Mouse (Mus musculus): ENCODE measurements around the gene Irf2bpl. TPM values are rescaled to one million over a fixed set of nuclear protein-coding genes. Genes with fewer than 3 reads are reported as not detected.
A peak's percentile ranks its signal among the peaks of the same experiment; 100 is the strongest.

Gene Irf2bpl
- polyA plus RNA-seq, 1 experiment from 2014 or later, result 10.0 TPM

DNA sequence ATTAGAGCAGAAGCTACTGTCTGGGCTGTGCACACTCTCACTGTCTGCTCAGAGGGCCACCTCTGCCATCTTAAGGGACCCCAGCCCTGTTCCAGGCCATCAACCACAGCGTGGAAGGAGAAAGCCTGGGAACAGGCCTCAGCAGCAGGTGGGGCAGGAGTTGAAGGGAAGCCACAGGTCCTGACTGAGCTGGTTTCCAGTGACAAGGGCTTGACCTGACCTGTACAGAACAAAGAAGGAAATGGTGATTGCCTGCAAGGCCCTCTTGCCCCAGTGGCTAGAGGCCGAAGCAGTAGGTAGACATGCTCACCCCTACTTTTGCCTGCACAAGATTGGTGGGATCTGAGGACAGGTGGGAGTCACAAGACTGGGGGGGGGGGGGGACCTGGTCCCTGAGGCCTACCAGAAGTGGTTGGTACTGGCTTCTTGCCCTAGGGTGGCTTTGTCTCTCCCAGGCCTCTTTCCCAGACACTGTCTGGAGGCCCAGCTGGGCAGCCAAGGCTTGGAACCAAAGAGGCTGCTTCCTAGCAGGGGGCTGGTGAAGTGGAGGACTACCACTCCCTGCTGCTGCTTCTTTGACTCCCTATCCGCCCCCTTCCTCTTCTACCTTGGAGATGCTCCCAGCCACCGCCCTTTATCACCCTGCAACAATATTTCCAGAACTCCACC is 12.8 kb downstream of the Irf2bpl start:
- no peak for ATAC-seq
- Histone ChIP-seq H3K27me3 (replicated peaks; ENCODE audit: control insufficient read depth, insufficient read depth, low read length) (no peaks in the 10 kb centered on the region), H3K4me3 (ENCODE audit: low read depth, low read length) (no peak overlapping the region), H3K4me2 (replicated peaks; ENCODE audit: low read depth) (no peak overlapping the region), H3K36me3 (ENCODE audit: control insufficient read depth, insufficient read depth) (no peaks in the 10 kb centered on the region), H3K27ac (ENCODE audit: low read depth, low read length) (no peak overlapping the region), H3K9me3 (ENCODE audit: control insufficient read depth) (no peaks in the 10 kb centered on the region), H3K4me1 (replicated peaks; ENCODE audit: control insufficient read depth, insufficient read depth, low read length) (no peaks in the 10 kb centered on the region; the same call in 1 of the 2 replicates), H3K9ac (ENCODE audit: low read depth, low read length) (no peak overlapping the region)
- WGBS, result 84% methylated on average over 4 of the region's 4 CpGs
- TF ChIP-seq CTCF (IDR thresholded peaks at IDR 0.05; ENCODE audit: low read depth), result no peak

DNA sequence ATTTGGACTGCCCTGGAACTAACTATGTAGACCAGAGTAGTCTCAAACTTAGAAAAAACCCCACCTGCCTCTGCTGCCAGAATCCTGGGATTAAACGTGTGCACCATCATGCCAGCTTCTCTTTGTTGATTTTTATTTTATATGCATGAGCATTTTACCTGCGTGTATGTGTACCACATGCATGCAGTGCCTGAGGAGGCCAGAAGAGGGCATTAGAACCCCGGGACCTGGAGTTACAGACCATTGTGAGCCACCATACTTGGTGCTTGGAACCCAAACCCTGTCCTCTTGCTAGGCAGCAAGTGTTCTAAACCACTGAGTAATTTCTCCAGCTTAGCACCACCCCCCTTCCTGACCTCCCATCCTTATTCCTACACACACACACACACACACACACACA is 13.6 kb downstream of the Irf2bpl start:
- Histone ChIP-seq H3K9ac (ENCODE audit: low read depth, low read length) (no peak overlapping the region), H3K27me3 (replicated peaks; ENCODE audit: control insufficient read depth, insufficient read depth, low read length) (no peaks in the 10 kb centered on the region), H3K4me3 (ENCODE audit: low read depth, low read length) (no peak overlapping the region), H3K27ac (ENCODE audit: low read depth, low read length) (no peak overlapping the region), H3K36me3 (ENCODE audit: control insufficient read depth, insufficient read depth) (no peaks in the 10 kb centered on the region), H3K4me1 (replicated peaks; ENCODE audit: control insufficient read depth, insufficient read depth, low read length) (no peaks in the 10 kb centered on the region; the same call in 1 of the 2 replicates), H3K4me2 (replicated peaks; ENCODE audit: low read depth) (no peak overlapping the region), H3K9me3 (ENCODE audit: control insufficient read depth) (no peaks in the 10 kb centered on the region)
- TF ChIP-seq CTCF (IDR thresholded peaks at IDR 0.05; ENCODE audit: low read depth), result peak; percentile 20; the same call in 1 of the 2 replicates
- no peak for ATAC-seq
- WGBS, result 92% methylated on average over 3 of the region's 3 CpGs

DNA sequence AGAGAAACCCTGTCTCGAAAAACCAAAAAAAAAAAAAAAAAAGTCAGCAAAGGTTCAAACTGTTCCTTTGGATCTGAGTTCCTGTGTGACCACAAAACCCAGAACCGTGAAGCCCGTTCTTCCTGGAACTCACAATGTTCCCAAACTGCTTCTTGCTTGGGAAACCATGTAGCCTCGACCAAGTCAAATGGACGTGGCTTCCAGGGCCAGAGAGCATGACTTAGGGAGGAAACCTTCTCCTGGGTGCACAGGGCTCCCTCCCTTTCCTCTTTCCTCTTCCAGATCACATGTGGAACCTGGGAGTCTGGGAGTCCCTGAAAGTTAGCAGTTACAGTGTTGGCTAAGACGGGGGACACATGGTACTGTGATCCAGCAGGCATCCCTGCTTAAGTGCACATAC is 14.8 kb downstream of the Irf2bpl start:
- Histone ChIP-seq H3K4me3 (ENCODE audit: low read depth, low read length) (no peak overlapping the region), H3K9me3 (ENCODE audit: control insufficient read depth) (no peaks in the 10 kb centered on the region), H3K27ac (ENCODE audit: low read depth, low read length) (no peak overlapping the region), H3K9ac (ENCODE audit: low read depth, low read length) (no peak overlapping the region), H3K27me3 (replicated peaks; ENCODE audit: control insufficient read depth, insufficient read depth, low read length) (no peaks in the 10 kb centered on the region), H3K4me1 (replicated peaks; ENCODE audit: control insufficient read depth, insufficient read depth, low read length) (no peaks in the 10 kb centered on the region; the same call in 1 of the 2 replicates), H3K4me2 (replicated peaks; ENCODE audit: low read depth) (no peak overlapping the region), H3K36me3 (ENCODE audit: control insufficient read depth, insufficient read depth) (no peaks in the 10 kb centered on the region)
- no peak for TF ChIP-seq CTCF (IDR thresholded peaks at IDR 0.05; ENCODE audit: low read depth)
- WGBS, result 91% methylated on average over 5 of the region's 6 CpGs
- ATAC-seq, result no peak

GRCm38 (mm10) chr12:86867271-86868223 is 17.1 kb downstream of the Irf2bpl start:
- no peak overlapping the region for H3K27ac ChIP-seq (ENCODE audit: low read depth, low read length)
- no peaks in the 10 kb centered on the region for H3K9me3 ChIP-seq (ENCODE audit: control insufficient read depth)
- no peaks in the 10 kb centered on the region for H3K27me3 ChIP-seq (replicated peaks; ENCODE audit: control insufficient read depth, insufficient read depth, low read length)
- no peaks in the 10 kb centered on the region for H3K36me3 ChIP-seq (ENCODE audit: control insufficient read depth, insufficient read depth)
- 29% methylated on average over 14 of the region's 14 CpGs for WGBS
- H3K4me1 ChIP-seq (replicated peaks; ENCODE audit: control insufficient read depth, insufficient read depth, low read length), result no peaks in the 10 kb centered on the region; the same call in 1 of the 2 replicates
- no peak overlapping the region for H3K4me3 ChIP-seq (ENCODE audit: low read depth, low read length)
- H3K4me2 ChIP-seq (replicated peaks; ENCODE audit: low read depth), result 0 out of 2 replicates have a peak overlapping the region, but pooled peaks have one; percentile 21
- H3K9ac ChIP-seq (ENCODE audit: low read depth, low read length), result no peak overlapping the region
- TF ChIP-seq CTCF (IDR thresholded peaks at IDR 0.05; ENCODE audit: low read depth), result no peak
- ATAC-seq, result peak; percentile 71

GRCm38 (mm10) chr12:86864316-86865020 is 20.1 kb downstream of the Irf2bpl start:
- 87% methylated on average over 5 of the region's 5 CpGs for WGBS
- Histone ChIP-seq H3K4me2 (replicated peaks; ENCODE audit: low read depth) (no peak overlapping the region), H3K27me3 (replicated peaks; ENCODE audit: control insufficient read depth, insufficient read depth, low read length) (no peaks in the 10 kb centered on the region), H3K36me3 (ENCODE audit: control insufficient read depth, insufficient read depth) (no peaks in the 10 kb centered on the region), H3K9ac (ENCODE audit: low read depth, low read length) (no peak overlapping the region), H3K4me3 (ENCODE audit: low read depth, low read length) (no peak overlapping the region), H3K4me1 (replicated peaks; ENCODE audit: control insufficient read depth, insufficient read depth, low read length) (no peaks in the 10 kb centered on the region; the same call in 1 of the 2 replicates), H3K9me3 (ENCODE audit: control insufficient read depth) (no peaks in the 10 kb centered on the region), H3K27ac (ENCODE audit: low read depth, low read length) (no peak overlapping the region)
- TF ChIP-seq CTCF (IDR thresholded peaks at IDR 0.05; ENCODE audit: low read depth), result no peak
- ATAC-seq, result no peak
